Mouse (Mus musculus) right cerebral cortex, postnatal 4 days (tissue): ENCODE measurements around the gene Wfdc11.

Experiments used
- DNase-seq: peaks from one replicate; pipeline ENCODE4 v3.0.0-alpha.2; 2022

Gene Wfdc11

GRCm38 (mm10) chr2:164635266-164635665, 38.6 kb downstream of the Wfdc11 start:
- no peak for DNase-seq

DNA sequence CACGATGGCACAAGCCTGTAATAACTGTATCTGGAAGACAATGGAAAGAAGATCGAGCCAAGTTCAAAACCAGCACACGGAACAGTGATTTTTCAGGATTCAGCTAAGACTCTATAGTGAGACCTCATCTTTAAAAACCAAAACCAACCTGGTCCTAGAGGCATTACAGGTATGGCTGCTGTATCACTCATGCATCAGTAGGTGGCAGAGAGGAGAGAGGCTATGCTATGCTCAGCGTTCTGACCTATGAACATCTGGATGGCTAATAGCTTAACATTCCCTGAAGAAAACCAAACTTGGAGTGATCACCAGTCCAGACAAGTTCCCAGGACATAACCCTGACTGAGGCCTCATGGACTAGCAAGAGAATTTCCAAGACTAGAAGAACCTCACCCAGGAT, 52.1 kb downstream of the Wfdc11 start:
- no peak for DNase-seq

DNA sequence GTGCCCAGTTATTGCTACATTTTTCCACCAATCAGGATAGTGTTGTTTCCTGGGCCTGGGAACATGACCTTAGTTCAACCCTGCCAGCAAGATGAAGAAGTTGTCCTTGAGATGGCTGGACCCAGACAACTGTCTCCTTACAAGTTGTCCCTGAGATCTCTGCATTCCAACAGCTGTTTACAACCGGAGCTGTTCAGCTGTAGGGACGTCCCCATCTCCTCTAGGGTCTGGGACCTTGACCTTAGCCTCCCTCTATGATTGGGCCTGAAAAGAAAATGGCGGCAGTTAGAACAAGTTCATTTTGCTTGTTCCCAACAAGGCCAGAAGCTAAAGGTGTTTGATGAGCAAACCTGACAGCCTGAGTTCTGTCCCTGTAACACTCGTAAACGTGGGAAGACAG, 54.8 kb downstream of the Wfdc11 start:
- DNase-seq: no peak

DNA sequence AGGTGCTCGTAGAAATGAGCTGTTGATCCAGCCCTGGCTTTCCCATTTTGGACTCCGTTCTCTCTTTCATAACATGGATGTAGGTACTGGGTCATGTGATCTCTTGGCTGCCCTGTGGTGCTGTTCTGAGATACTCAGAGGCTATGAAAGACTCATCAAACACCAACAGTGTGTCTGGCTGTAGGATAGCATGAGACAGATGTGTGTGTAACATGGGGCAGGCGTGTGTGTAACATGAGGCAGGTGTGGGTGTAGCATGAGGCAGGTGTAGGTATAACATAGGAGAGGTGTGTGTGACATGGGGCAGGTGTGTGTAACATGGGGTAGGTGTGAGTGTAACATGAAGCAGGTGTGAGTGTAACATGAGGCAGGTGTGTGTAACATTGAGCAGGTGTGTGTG, 58.5 kb downstream of the Wfdc11 start:
- no peak for DNase-seq

- peak; percentile 38 for DNase-seq
Measured at GRCm38 (mm10) chr2:164613471-164613870, 60.4 kb downstream of the Wfdc11 start, which contains the start of the genes Wfdc6b and Wfdc8. TSS of gene Wfdc6b (plus strand) at chr2:164613522. TSS of gene Wfdc8 (minus strand) at chr2:164613626.
